Mouse (Mus musculus): ENCODE measurements around the gene Eif3g. TPM values are rescaled to one million over a fixed set of nuclear protein-coding genes. Genes with fewer than 3 reads are reported as not detected.

Gene Eif3g
- total RNA-seq (2021) = 100 to 1,000 TPM; 137 to 144 TPM
- long read RNA-seq, transcript Eif3g-201 (11 exons, 1,101 nt) = major isoform, 133 of 150 reads
- long read RNA-seq, partial matches to known transcripts = 11 of 150 reads
- long read RNA-seq, other reads (novel, unspliced or antisense) = 6 of 150 reads

GRCm38 (mm10) chr9:20898511-20899073, at the start of gene Eif3g:
Gene Eif3g (minus strand): TSS chr9:20898623.
- peak; percentile 88 to 91 for DNase-seq (ENCODE audit: low spot score in 2 of 2)

- DNase-seq (ENCODE audit: low spot score in 2 of 2) = no peak
These were observed 47.9 kb upstream of the Eif3g start for GRCm38 (mm10) chr9:20946066-20946880.

DNA sequence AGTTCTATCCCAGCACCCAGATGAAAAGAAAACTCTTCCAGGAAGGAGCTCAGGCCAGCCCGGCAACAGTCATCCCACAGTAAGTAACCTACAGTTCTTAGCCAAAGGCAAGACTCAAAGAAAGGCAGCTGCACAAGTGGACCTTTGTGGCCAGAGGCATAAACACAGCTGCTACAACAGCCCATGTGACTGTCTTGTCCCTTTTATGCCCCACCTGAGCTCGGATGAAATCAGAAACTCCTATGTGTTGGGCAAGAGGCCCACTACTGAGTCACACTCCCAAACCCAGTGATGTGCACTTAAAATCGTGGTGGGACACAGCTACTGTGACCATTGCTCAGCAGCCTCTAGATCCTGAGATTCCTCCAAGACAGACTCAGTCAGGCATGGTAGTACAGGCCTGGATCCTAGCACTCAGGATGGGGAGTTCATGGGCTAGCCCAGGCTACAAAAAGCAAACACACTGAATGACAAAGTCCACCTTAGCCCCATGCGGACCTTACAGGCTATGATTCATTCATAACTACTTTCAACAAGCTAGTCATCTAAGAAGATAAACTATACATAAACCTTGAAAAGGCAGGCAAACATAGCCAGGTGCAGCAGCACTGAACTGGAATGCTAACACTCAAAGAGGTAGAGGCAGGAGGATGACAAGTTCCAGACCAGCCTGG, 46.4 kb upstream of the Eif3g start:
- DNase-seq (ENCODE audit: low spot score in 2 of 2) = no peak

- no peak for DNase-seq (ENCODE audit: low spot score in 2 of 2)
These were observed 45.5 kb upstream of the Eif3g start for GRCm38 (mm10) chr9:20943911-20944310.

DNA sequence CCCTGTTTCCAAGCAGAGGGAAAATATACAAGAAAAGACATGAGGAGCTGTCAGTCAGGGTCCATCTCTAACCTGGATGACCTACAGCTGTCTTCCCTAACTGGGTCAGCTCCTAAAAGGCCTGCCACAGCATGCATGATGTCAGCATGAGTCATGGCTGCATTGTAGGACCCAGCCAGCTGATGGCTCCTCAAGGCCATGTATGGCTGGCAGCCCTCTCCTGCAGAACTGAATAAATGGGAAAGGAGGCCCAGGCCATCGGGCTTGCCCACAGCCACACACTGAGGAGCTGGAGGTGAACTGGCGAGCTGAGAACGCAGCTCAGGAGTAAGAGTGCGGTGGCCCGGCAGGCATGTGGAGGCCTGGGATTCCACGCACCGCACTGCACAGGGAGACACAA, 45.0 kb upstream of the Eif3g start:
- no peak for DNase-seq (ENCODE audit: low spot score in 2 of 2)

DNA sequence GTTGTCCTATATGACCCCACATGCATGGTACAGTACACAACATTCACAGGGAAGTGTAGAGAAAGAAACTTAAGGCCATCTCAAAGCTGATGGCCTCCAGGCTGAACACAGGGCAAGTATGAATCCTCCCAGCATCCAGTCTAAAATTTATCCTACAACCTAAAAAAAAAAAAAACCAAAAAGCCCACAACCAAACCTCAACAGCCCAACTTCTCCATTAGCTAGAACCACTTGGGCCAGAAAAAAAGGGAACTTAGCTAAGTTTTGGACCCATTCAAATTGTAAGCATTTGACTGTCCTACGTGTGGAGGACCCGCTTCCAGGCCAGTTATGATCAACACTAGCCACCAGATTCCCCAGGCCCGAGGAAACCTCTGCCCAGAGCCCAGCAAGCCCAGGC, 24.8 kb upstream of the Eif3g start:
- no peak for DNase-seq (ENCODE audit: low spot score in 2 of 2)

DNA sequence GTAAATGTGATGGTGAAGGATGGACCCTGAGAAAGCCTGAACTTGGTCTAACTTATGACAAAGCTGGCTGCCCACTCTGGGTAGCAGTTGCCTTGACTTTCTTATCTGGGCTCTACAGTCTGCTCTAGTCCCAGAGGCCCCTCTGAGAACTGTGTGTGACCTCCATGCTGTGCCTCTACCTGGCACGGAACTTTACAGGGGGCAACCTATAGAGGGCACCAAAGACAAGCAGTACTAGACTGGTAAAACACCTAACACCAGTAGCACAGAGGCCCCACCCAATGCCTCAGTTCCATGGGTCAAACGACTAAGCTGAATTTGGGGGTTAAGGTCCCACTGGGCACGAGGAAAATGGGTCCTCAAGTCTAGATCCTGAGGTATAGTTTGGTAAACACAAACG, 17.7 kb upstream of the Eif3g start:
- DNase-seq (ENCODE audit: low spot score in 2 of 2) = no peak

DNA sequence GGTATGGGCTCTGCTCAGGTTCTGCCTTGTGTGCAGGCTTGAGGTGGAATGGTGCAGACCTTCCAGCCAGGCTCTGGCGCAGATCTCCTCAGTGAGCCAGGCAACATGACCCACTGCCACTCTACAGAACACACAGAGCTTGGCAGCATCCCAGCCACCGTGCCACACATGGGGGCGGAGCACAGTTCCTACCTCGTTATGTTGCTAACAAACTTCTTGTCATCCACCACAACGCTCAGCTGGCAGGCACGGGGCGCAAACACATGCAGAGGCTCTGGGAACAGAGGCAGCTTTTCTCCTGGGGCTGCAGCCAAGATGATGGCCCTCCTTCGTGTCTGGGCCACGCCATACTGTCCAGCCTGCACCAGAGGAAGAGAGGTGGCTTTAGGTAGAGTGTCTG, 11.5 kb upstream of the Eif3g start:
- no peak for DNase-seq (ENCODE audit: low spot score in 2 of 2)

DNA sequence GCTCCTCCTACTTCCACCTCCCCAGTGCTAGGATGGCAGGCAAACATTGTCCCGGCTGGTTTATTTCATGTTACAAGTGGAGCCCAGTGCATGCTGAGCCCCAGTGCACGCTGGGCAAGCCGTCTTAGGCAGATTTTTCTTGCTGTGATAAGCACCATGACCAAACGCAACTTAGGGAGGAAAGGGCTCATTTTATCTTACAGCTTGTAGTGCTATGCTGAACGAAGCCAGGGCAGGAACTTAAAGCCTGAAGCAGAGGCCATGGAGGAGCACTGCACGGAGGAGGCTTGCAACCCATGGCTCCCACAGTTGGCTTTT, 3.7 kb upstream of the Eif3g start:
- DNase-seq (ENCODE audit: low spot score in 2 of 2) = no peak

DNA sequence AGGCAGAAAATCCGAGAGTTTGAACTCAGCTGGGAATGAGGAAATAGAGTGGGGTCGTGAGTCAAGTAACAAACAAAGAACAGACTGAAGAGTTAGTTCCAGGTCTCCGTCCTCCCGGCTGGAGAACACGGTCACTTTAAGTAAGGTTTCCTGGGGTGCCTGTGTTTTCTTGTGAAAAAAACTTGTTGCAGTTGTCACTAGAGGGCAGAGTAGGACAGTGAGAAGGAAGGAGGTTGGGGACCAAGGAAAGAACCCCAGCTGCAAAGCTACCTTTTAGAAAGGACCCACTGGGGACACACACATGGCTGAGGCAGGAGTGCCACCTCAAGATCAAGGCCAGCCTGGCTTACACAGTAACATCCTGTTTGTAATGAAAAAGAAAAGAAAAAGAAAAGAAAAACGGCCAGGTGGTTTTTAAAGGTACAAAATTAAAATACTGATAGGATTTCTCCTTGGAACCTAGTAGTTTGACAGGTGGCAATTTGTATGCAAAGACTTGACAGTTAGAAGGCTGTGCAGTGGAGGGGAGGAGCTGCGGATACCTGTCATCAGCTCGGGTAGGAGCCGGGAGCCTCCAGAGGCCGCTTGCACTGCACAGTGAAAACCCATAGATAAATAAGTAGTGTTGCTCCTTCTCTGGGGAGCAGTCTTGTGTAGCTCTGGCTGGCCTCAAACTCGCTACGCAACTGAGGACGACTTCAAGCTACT, 3.2 kb upstream of the Eif3g start:
- no peak for DNase-seq (ENCODE audit: low spot score in 2 of 2)

- DNase-seq (ENCODE audit: low spot score in 2 of 2) = no peak
These were observed 500 bp downstream of the Eif3g start for GRCm38 (mm10) chr9:20897736-20898510.

DNA sequence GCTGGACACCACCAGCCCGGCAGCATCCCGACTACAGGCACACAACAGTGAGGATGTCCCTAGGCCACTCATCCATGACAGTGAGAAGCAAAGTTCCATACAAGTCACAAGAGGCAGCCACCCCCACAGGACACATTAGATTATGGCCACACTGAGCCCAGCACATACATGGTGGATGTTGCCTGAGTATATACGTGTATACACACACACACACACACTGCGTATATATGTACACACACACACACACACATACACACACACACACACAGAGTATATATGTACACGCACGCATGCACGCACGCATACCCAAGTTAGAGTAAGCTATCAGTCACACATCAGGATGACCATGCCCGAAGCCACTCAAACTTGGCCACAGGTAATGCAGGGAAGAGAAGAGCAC, 3.0 kb downstream of the Eif3g start:
- no peak for DNase-seq (ENCODE audit: low spot score in 2 of 2)

- DNase-seq (ENCODE audit: low spot score in 2 of 2) = no peak
These were observed 3.8 kb downstream of the Eif3g start for GRCm38 (mm10) chr9:20894629-20895028.

DNA sequence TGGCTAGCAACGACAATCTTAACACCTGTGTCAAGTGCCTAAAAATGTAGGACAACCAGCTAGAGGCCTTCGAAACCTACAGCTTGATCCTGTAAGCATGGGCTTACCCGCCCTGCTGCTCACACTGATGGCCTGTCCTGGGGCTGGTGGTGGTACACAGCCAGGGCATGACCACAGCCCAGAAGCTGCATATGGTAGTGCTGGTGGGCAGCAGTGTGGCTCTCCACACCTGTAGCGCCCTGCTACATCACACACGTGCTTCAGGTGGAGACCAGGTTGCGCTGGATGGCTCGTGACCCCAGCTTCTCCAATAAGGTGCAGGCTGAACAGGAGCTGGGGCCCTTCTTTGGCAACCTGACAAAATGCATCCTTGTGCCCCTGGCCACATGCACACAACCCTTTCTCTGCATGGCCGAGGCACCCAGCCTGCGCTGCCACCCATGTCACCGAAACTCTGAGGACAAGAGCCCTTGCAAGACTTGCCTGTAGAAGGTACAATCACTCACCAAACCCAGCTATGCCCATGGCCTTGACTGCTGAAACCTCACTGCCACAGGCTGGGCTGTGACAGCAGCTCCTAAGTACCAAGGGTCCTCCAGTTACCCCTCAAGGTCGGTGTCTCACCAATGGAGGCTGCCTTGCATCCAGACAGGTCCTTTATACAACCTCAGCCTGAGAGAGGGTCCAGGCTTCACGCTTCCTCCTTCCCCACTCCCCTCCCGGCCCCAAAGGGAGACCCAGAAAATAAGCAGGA, 4.7 kb downstream of the Eif3g start:
- no peak for DNase-seq (ENCODE audit: low spot score in 2 of 2)

- no peak for DNase-seq (ENCODE audit: low spot score in 2 of 2)
These were observed 5.4 kb downstream of the Eif3g start for GRCm38 (mm10) chr9:20893069-20893468.

- DNase-seq (ENCODE audit: low spot score in 2 of 2) = no peak
These were observed 6.2 kb downstream of the Eif3g start for GRCm38 (mm10) chr9:20892104-20892653.

- DNase-seq (ENCODE audit: low spot score in 2 of 2) = no peak
These were observed 6.9 kb downstream of the Eif3g start for GRCm38 (mm10) chr9:20891339-20892103.

DNA sequence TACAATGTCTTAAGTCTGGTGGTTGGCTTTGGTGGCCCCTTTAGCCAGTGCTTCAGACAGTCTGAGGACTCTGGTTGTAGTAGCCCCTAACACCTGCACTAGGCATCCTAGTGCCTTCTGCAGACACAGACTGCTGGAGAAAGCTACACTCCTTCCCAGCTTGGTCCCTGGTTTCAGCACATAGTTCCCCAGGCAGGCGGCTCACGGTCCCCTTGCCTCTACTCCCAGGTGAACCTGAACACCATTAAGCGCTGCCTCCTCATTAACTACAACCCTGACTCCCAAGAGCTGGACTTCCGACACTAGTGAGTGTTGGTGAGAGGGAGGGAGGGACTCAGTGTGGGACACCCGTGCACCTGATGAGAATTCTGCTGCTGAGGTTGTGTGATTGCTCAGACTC, 8.0 kb downstream of the Eif3g start:
- no peak for DNase-seq (ENCODE audit: low spot score in 2 of 2)

Measured in layer of hippocampus, postnatal 10 days (tissue).